29 mouse cellular contexts compared by ENCODE assay signal in genomic region chr12:31461371-31461770, GRCm38 (mm10). TPM values are rescaled to one million over a fixed set of nuclear protein-coding genes. Genes with fewer than 3 reads are reported as not detected.
DNase-seq lines count a peak whose midpoint lies in the region; ATAC-seq and TF ChIP-seq lines count a peak whose summit lies in the region.
"Had no signal": no experiment of that assay in that cellular context is flagged by ENCODE, and none has a peak within 500 bp of the region (broad histone marks: within the 10 kb centered on the region; RNA-seq: fewer than 3 reads in every experiment).

No protein-coding gene starts in this region.

- no peak for TF ChIP-seq EP300 in stomach, postnatal 0 days (optimal IDR thresholded peaks at IDR 0.05)

- peak overlapping the region; percentile 78 for H3K27ac ChIP-seq in intestine, postnatal 0 days (ENCODE audit: low read depth, low read length)
- H3K27ac ChIP-seq in stomach, postnatal 0 days (replicated peaks), result no peak overlapping the region
- H3K27ac ChIP-seq: embryonic facial prominence, embryonic 13.5 days; embryonic facial prominence, embryonic 15.5 days; forebrain, embryonic 10.5 days; forebrain, embryonic 12.5 days had no signal

- H3K4me2 ChIP-seq in intestine, postnatal 0 days (replicated peaks; ENCODE audit: low read depth), result no peak overlapping the region
- H3K4me2 ChIP-seq in stomach, postnatal 0 days (replicated peaks; ENCODE audit: low read depth), result no peak overlapping the region
- H3K4me2 ChIP-seq: embryonic facial prominence, embryonic 13.5 days; embryonic facial prominence, embryonic 15.5 days; forebrain, embryonic 12.5 days had no signal

- no peak overlapping the region for H3K9ac ChIP-seq in intestine, postnatal 0 days (ENCODE audit: low read depth, low read length)
- no peak overlapping the region for H3K9ac ChIP-seq in stomach, postnatal 0 days (ENCODE audit: low read length)
- H3K9ac ChIP-seq: embryonic facial prominence, embryonic 13.5 days; embryonic facial prominence, embryonic 15.5 days; forebrain, embryonic 12.5 days; forebrain, postnatal 0 days had no signal

- ATAC-seq in intestine, postnatal 0 days, result peak; percentile 79
- ATAC-seq in stomach, postnatal 0 days (ENCODE audit: low FRiP score, low TSS enrichment), result 0 out of 2 replicates have a peak, but pooled peaks have one; percentile 52
- ATAC-seq: activated CD4-positive, CD25-positive, alpha-beta regulatory T cell, adult 4 months; CD4-positive, CD25-positive, alpha-beta regulatory T cell, adult 4 months; forebrain, embryonic 14.5 days; forebrain, postnatal 0 days; Patski had no signal

- DNase-seq in heart, adult 11 months, result peak; percentile 42
- DNase-seq in heart, adult 18-20 months, result no peak
- no peak for DNase-seq in stomach, postnatal 0 days (ENCODE audit: low spot score)
- no peak for DNase-seq in lung, postnatal 25 days (ENCODE audit: low spot score)
- DNase-seq in lung, adult 2 months, result no peak
- DNase-seq: adrenal gland, adult 2 months; adrenal gland, postnatal 10 days; adrenal gland, postnatal 25 days; B cell, adult 2 months; cerebellum, adult 11 months; cerebellum, adult 18-20 months; cerebellum, adult 8-10 months; cerebellum, adult 9-11 months; cerebellum, postnatal 14 days; cerebellum, postnatal 36 days; embryo, embryonic 11 days; forebrain, postnatal 0 days had no signal

- no peak for TF ChIP-seq POLR2A in lung, adult 2 months (IDR thresholded peaks at IDR 0.05; ENCODE audit: borderline replicate concordance, extremely low read depth, low read depth, low read length)

- 0 out of 2 replicates have a peak, but pooled peaks cover 6% of the 10 kb centered on the region for H3K4me1 ChIP-seq in intestine, postnatal 0 days (replicated peaks; ENCODE audit: control insufficient read depth, insufficient read depth, low read length)
- H3K4me1 ChIP-seq in stomach, postnatal 0 days (replicated peaks; ENCODE audit: control insufficient read depth, insufficient read depth), result no peaks in the 10 kb centered on the region
- no peaks in the 10 kb centered on the region for H3K4me1 ChIP-seq in lung, adult 2 months (ENCODE audit: control insufficient read depth, insufficient read depth, low read length)
- H3K4me1 ChIP-seq: embryonic facial prominence, embryonic 13.5 days; embryonic facial prominence, embryonic 15.5 days; forebrain, embryonic 10.5 days; forebrain, embryonic 12.5 days had no signal

- WGBS in intestine, postnatal 0 days, result 50% methylated on average over 9 of the region's 9 CpGs
- 67% methylated on average over 9 of the region's 9 CpGs for WGBS in stomach, postnatal 0 days
- 90% methylated on average over 9 of the region's 9 CpGs for WGBS in lung, adult 2 months

- no peaks in the 10 kb centered on the region for H3K27me3 ChIP-seq in intestine, postnatal 0 days (replicated peaks; ENCODE audit: control insufficient read depth, insufficient read depth, low read length)
- no peaks in the 10 kb centered on the region for H3K27me3 ChIP-seq in stomach, postnatal 0 days (ENCODE audit: control insufficient read depth, insufficient read depth, low read length)
- H3K27me3 ChIP-seq: CH12.LX; embryonic facial prominence, embryonic 13.5 days; embryonic facial prominence, embryonic 15.5 days; forebrain, embryonic 12.5 days had no signal

- TF ChIP-seq CTCF in intestine, postnatal 0 days (IDR thresholded peaks at IDR 0.05; ENCODE audit: low read depth), result no peak
- no peak for TF ChIP-seq CTCF in stomach, postnatal 0 days (IDR thresholded peaks at IDR 0.05; ENCODE audit: low read depth)
- TF ChIP-seq CTCF in lung, adult 2 months (IDR thresholded peaks at IDR 0.05; ENCODE audit: insufficient read depth, low read length), result no peak

- H3K9me3 ChIP-seq in intestine, postnatal 0 days (ENCODE audit: control insufficient read depth), result no peaks in the 10 kb centered on the region
- H3K9me3 ChIP-seq in stomach, postnatal 0 days (ENCODE audit: control insufficient read depth, low read length), result no peaks in the 10 kb centered on the region
- H3K9me3 ChIP-seq: embryonic facial prominence, embryonic 13.5 days; embryonic facial prominence, embryonic 15.5 days; forebrain, embryonic 12.5 days; G1E had no signal

- no peaks in the 10 kb centered on the region; the same call in 1 of the 2 replicates for H3K36me3 ChIP-seq in intestine, postnatal 0 days (ENCODE audit: control insufficient read depth, insufficient read depth)
- H3K36me3 ChIP-seq in stomach, postnatal 0 days (ENCODE audit: control insufficient read depth, insufficient read depth, low read length), result no peaks in the 10 kb centered on the region
- H3K36me3 ChIP-seq: embryonic facial prominence, embryonic 13.5 days; embryonic facial prominence, embryonic 15.5 days; forebrain, embryonic 10.5 days; forebrain, embryonic 12.5 days; G1E had no signal

- no peak overlapping the region for H3K4me3 ChIP-seq in intestine, postnatal 0 days (ENCODE audit: low read depth, low read length)
- no peak overlapping the region for H3K4me3 ChIP-seq in stomach, postnatal 0 days (ENCODE audit: low read depth, low read length)
- no peak overlapping the region for H3K4me3 ChIP-seq in lung, adult 2 months (replicated peaks; ENCODE audit: extremely low read depth, low read depth, low read length)
- H3K4me3 ChIP-seq: embryonic facial prominence, embryonic 13.5 days; embryonic facial prominence, embryonic 15.5 days; erythroblast, embryonic 14.5 days; forebrain, embryonic 10.5 days; forebrain, embryonic 12.5 days had no signal

RNA-seq across cellular contexts. Expression of gene Cbll1, which starts 38.0 kb away (rescaled TPM):
- 10 to 100 TPM in 1 of 2 experiments, 1 to 10 TPM in 1; 9.1 to 10.1 TPM for total RNA-seq in heart, adult 18-20 months (2021)
- polyA plus RNA-seq in intestine, postnatal 0 days (2015; fragmentation: Nextera tagmentation; extraction: Ambion mirVana), result 9.6 TPM in 2 replicates
- 6.1 and 6.4 TPM in 2 replicates for polyA plus RNA-seq in stomach, postnatal 0 days (2015; fragmentation: Nextera tagmentation; extraction: Ambion mirVana)
- 4.4 and 6.0 TPM in 2 replicates for polyA plus RNA-seq in lung, adult 2 months (2012; rRNA removed)
